Mouse (Mus musculus) stomach, postnatal 0 days (tissue): ENCODE measurements around the gene Ctsz.

Source experiments
- CTCF ChIP-seq: IDR thresholded peaks from 2 replicates; pipeline ENCODE4 v1.5.1; 2016; ENCODE audit warnings: antibody characterized with exemption, low read depth, mild to moderate bottlenecking, moderate library complexity
- EP300 ChIP-seq: optimal IDR thresholded peaks from 2 replicates; pipeline ENCODE3; 2016; ENCODE audit warnings: antibody characterized with exemption

DNA sequence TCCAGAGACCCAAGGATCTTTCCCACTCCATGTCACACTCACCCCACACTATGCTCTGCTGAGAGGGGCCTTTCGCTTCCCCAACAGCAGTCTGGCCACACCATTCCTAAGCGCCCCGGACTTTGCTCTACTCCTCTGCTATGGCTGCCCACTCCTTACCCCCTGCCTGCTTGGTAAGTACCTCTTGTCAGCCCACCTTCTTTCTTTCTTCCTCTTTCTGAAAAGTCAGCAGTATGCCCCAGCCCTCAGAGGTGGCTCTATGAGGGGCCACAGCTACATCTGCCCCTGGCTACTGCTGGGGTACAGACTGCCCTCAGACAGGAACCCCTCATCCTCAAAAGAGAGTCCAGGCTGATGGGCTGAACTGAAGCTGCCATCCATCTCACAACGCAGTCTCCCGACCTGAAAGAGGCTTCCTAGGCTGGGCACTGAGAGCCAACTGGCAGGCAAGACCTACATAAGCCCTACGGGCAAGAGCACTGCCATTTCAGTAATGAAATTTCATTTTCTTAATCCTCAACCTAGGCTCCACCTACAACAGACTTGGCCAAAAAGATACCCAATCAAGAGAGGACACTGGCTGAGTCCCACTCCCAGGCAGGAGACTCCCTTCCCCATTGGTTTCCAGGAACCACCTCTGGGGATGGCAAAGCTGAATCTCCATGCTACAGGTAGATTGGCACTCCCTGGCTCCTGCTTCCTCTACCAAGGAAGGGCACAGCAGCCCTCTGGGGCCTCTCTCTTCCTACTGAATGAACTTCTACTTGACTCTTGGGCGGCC lies 1.7 kb downstream of the Ctsz start:
- no peak for TF ChIP-seq CTCF
- TF ChIP-seq EP300 = no peak
